Mouse (Mus musculus) CH12.LX (cell line): ENCODE measurements around the gene Clcn7. TPM values are rescaled to one million over a fixed set of nuclear protein-coding genes. Genes with fewer than 3 reads are reported as not detected.

Experiments
- DNase-seq: peaks from one replicate; pipeline ENCODE4 v3.0.0-alpha.2; 2013; ENCODE audit errors: extremely low read depth
- H3K27ac ChIP-seq: 2 replicates; pipeline ENCODE4 v1.5.1; 2012; ENCODE audit warnings: low read depth, mild to moderate bottlenecking, control low read depth, moderate library complexity; ENCODE audit not compliant: insufficient read depth
- H3K27me3 ChIP-seq: replicated peaks from 2 replicates; pipeline ENCODE3; 2012; ENCODE audit warnings: inconsistent platforms
- H3K36me3 ChIP-seq, 2 experiments: replicated peaks in 1 of 2; 2 replicates each; pipeline versions ENCODE3 to v1.6.1; 2012; ENCODE audit warnings: inconsistent platforms in 1 of 2, low read length in 1 of 2, mild to moderate bottlenecking in 1 of 2, mixed read lengths in 1 of 2, moderate library complexity in 1 of 2; ENCODE audit not compliant: control insufficient read depth in 1 of 2, insufficient read depth in 1 of 2
- H3K4me1 ChIP-seq, 2 experiments: 2 replicates each; pipeline ENCODE4 v1.6.1; 2012; ENCODE audit warnings: inconsistent platforms in 1 of 2, moderate library complexity in 1 of 2; ENCODE audit not compliant: insufficient read depth in 2 of 2, control insufficient read depth in 1 of 2
- H3K4me2 ChIP-seq: 2 replicates; pipeline ENCODE4 v1.6.1; 2012; ENCODE audit warnings: low read depth, mild to moderate bottlenecking, control low read depth; ENCODE audit not compliant: poor library complexity, insufficient read depth, severe bottlenecking
- H3K4me3 ChIP-seq, 3 experiments: fragments of 150-350 bp in 1 of 3; sonication (generic) in 1 of 3; replicated peaks in 1 of 3; 2 replicates each; pipeline versions ENCODE3 to v1.5.1; 2011 to 2012; ENCODE audit warnings: low read depth in 2 of 3, low read length in 2 of 3, mild to moderate bottlenecking in 2 of 3, moderate library complexity in 2 of 3, control low read depth in 1 of 3, improper control_type of control experiment in 1 of 3, inconsistent platforms in 1 of 3, mixed read lengths in 1 of 3; ENCODE audit not compliant: poor library complexity in 1 of 3
- H3K79me2 ChIP-seq: replicated peaks from 2 replicates; pipeline ENCODE4 v1.6.1; 2012; ENCODE audit warnings: mild to moderate bottlenecking, moderate library complexity; ENCODE audit not compliant: control insufficient read depth, poor library complexity, insufficient read depth, severe bottlenecking; ENCODE audit errors: extremely low read depth
- H3K9ac ChIP-seq: 2 replicates; pipeline ENCODE4 v1.6.1; 2012; ENCODE audit warnings: low read depth, mild to moderate bottlenecking, control low read depth, moderate library complexity; ENCODE audit not compliant: insufficient read depth
- H3K9me3 ChIP-seq: replicated peaks from 2 replicates; pipeline ENCODE3; 2012; ENCODE audit warnings: low read length, inconsistent platforms, mixed read lengths
- CHD1 ChIP-seq: IDR thresholded peaks from 2 replicates; pipeline ENCODE4 v1.6.1; 2012; ENCODE audit warnings: low read depth, low read length, improper control_type of control experiment, inconsistent platforms
- CHD2 ChIP-seq: IDR thresholded peaks from 2 replicates; pipeline ENCODE4 v1.6.1; 2011; ENCODE audit warnings: low read length, improper control_type of control experiment
- E2F4 ChIP-seq: IDR thresholded peaks from 2 replicates; pipeline ENCODE4 v1.6.1; 2011; ENCODE audit warnings: low read depth, low read length, improper control_type of control experiment; ENCODE audit not compliant: insufficient replicate concordance
- IRF4 ChIP-seq: IDR thresholded peaks from 2 replicates; pipeline ENCODE4 v1.6.1; 2014; ENCODE audit warnings: low read depth, mild to moderate bottlenecking, inconsistent platforms, low read length, improper control_type of control experiment
- MAFK ChIP-seq: IDR thresholded peaks from 2 replicates; pipeline ENCODE4 v1.6.1; 2011; ENCODE audit warnings: low read length, improper control_type of control experiment; ENCODE audit not compliant: insufficient replicate concordance
- MAZ ChIP-seq: IDR thresholded peaks from 2 replicates; pipeline ENCODE4 v1.6.1; 2012; ENCODE audit warnings: low read depth, mild to moderate bottlenecking, inconsistent platforms, low read length, improper control_type of control experiment, moderate library complexity
- MXI1 ChIP-seq: IDR thresholded peaks from 2 replicates; pipeline ENCODE4 v1.6.1; 2011; ENCODE audit warnings: mild to moderate bottlenecking, low read depth, low read length, improper control_type of control experiment
- NRF1 ChIP-seq: IDR thresholded peaks from 2 replicates; pipeline ENCODE4 v1.6.1; 2014; ENCODE audit warnings: low read depth, mild to moderate bottlenecking, inconsistent platforms, low read length, improper control_type of control experiment, moderate library complexity
- POLR2A ChIP-seq: IDR thresholded peaks from 2 replicates; pipeline ENCODE4 v1.6.1; 2011; ENCODE audit warnings: low read depth, mild to moderate bottlenecking, improper control_type of control experiment, low read length
- RAD21 ChIP-seq: IDR thresholded peaks from 2 replicates; pipeline ENCODE4 v1.6.1; 2011; ENCODE audit warnings: low read depth, mild to moderate bottlenecking, low read length, improper control_type of control experiment, moderate library complexity
- SIN3A ChIP-seq: IDR thresholded peaks from 2 replicates; pipeline ENCODE4 v1.6.1; 2012; ENCODE audit warnings: low read length, improper control_type of control experiment, inconsistent platforms
- UBTF ChIP-seq: IDR thresholded peaks from 2 replicates; pipeline ENCODE4 v1.6.1; 2012; ENCODE audit warnings: low read depth, mild to moderate bottlenecking, inconsistent platforms, low read length, improper control_type of control experiment, moderate library complexity
- USF2 ChIP-seq: conservative IDR thresholded peaks from 2 replicates; pipeline ENCODE4 v1.6.1; 2011; ENCODE audit warnings: low read depth, low read length, improper control_type of control experiment
- ZC3H11A ChIP-seq: IDR thresholded peaks from 2 replicates; pipeline ENCODE4 v1.6.1; 2012; ENCODE audit warnings: low read depth, mild to moderate bottlenecking, inconsistent platforms, low read length, improper control_type of control experiment
- ZKSCAN1 ChIP-seq: IDR thresholded peaks from 2 replicates; pipeline ENCODE4 v1.6.1; 2012; ENCODE audit warnings: low read depth, inconsistent platforms, low read length, improper control_type of control experiment, borderline replicate concordance
- dilution Hi-C: fragments of 300-500 bp; cut with MboI; formaldehyde crosslinking; loops from 2 replicates; pipeline ENCODE4 v1.14.3; 2020; ENCODE audit warnings: low sequenced_read_pairs; ENCODE audit not compliant: extremely low pct_unique_long_range_greater_than_20kb, extremely low pct_ligation_motif_present
- in situ Hi-C: fragments of 300-500 bp; cut with MboI; formaldehyde crosslinking; loops from 3 replicates; pipeline ENCODE4 v1.14.3; 2019; ENCODE audit warnings: low sequenced_read_pairs, low pct_ligation_motif_present, low pct_unique_long_range_greater_than_20kb, mixed read lengths
- polyA plus RNA-seq: library from polyadenylated mRNA; unstranded; fragments of >175 nt; gene quantifications from 2 replicates; pipeline ENCODE4 v1.2.1, GENCODE M21; 2012; ENCODE audit warnings: low read depth; ENCODE audit not compliant: insufficient read length
- total RNA-seq, 2 experiments: library from RNA; depleted of rRNA; stranded (reverse); fragments of 300-350 nt in 1 of 2; fragments of >200 nt in 1 of 2; gene quantifications; 2 replicates each; pipeline ENCODE4 v1.2.3; 2012 to 2014

The Clcn7 gene
- total and polyA plus RNA-seq, 3 experiments: 8.3 to 14.3 (median 11.6) TPM

GRCm38 (mm10) chr17:25187784-25188149, 54.6 kb downstream of the Clcn7 start:
- in situ Hi-C loops (loop anchor here (10.0 kb wide), 1 partner anchor 87 kb away; the partner anchor contains the start of gene Ube2i), dilution Hi-C loops (no loop called here)
- H3K4me1 ChIP-seq: peaks cover 4 to 44% of the 10 kb centered on the region in 2 experiments; a peak in 3 of 4 replicates
- no peaks in the 10 kb centered on the region for H3K27me3 ChIP-seq
- H3K9me3 ChIP-seq: no peaks in the 10 kb centered on the region
- H3K36me3 ChIP-seq: peaks cover 9 to 42% of the 10 kb centered on the region in 2 experiments
- no peak for DNase-seq
- no peak overlapping the region for H3K27ac ChIP-seq
- peak overlapping the region; percentile 91 for H3K9ac ChIP-seq
- H3K79me2 ChIP-seq: peaks cover 26% of the 10 kb centered on the region
- H3K4me3 ChIP-seq: peak overlapping the region; percentile 41 to 91 (median 82)
- H3K4me2 ChIP-seq: peak overlapping the region; percentile 41; the same call in 1 of the 2 replicates
- TF ChIP-seq USF2 (no peak), CHD2 (no peak), ZC3H11A (no peak), UBTF (no peak), MAZ (no peak)

GRCm38 (mm10) chr17:25188150-25189031, 55.2 kb downstream of the Clcn7 start, which contains the start of gene Unkl:
Gene Unkl (plus strand): TSS chr17:25188397.
- no peaks in the 10 kb centered on the region for H3K27me3 ChIP-seq
- peak; percentile 45 for DNase-seq
- TF ChIP-seq IRF4 (no peak; the same call in 1 of the 2 replicates), E2F4 (no peak), ZKSCAN1 (no peak), CHD1 (no peak), SIN3A (peak; percentile 26; the same call in 1 of the 2 replicates), MXI1 (peak; percentile 51), NRF1 (peak; percentile 83), RAD21 (no peak), MAFK (no peak), POLR2A (peak; percentile 38; the same call in 1 of the 2 replicates)
- H3K79me2 ChIP-seq: peaks cover 26% of the 10 kb centered on the region
- dilution Hi-C loops: no loop called here
- in situ Hi-C loops: loop anchor here (10.0 kb wide), 1 partner anchor 86 kb away; the partner anchor contains the start of gene Ube2i
- peak within 1 kb of the TSS; percentile 58 for H3K4me2 ChIP-seq
- peak within 1 kb of the TSS; percentile 34; the same call in 1 of the 2 replicates for H3K27ac ChIP-seq
- H3K4me1 ChIP-seq: peaks cover 2 to 41% of the 10 kb centered on the region in 2 experiments; a peak in 3 of 4 replicates
- peak within 1 kb of the TSS; percentile 72 to 91 (median 82) for H3K4me3 ChIP-seq
- peak within 1 kb of the TSS; percentile 91 for H3K9ac ChIP-seq
- H3K36me3 ChIP-seq: peaks cover 10 to 48% of the 10 kb centered on the region in 2 experiments
- H3K9me3 ChIP-seq: no peaks in the 10 kb centered on the region
